8 mouse cellular contexts compared by ENCODE assay signal in the genomic region with DNA sequence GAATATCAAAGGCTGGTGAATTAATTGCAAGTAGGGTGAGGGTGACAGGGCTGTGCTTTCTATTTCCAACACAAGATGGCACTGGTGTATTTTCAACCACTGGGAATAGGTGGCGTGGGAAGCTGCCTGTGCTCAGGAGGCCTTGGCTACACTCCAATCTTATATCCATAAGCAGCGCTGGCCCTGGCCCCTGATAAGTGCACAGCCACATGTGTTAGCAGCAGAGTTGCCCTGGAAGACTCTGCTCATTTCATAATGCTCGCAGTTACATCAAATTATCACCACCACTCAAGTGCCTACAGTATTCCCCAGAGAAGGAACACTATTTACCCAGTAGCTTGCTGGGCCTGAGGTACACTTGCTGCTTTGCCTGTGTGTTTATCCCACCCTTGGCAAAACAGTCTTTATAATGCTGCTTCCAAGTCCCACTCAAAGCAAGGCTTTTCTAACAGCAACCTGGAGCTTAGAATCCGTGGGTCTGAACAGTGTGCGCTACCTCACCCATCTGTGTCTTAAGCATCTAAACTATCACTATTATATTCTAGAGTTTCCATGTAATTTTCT.
DNase-seq lines count a peak whose midpoint lies in the region; ATAC-seq and TF ChIP-seq lines count a peak whose summit lies in the region.

No protein-coding gene starts in this region.

- peak; percentile 90 for TF ChIP-seq CTCF in lung, embryonic 14.5 days (IDR thresholded peaks at IDR 0.05; ENCODE audit: low read depth)

- H3K27me3 ChIP-seq in lung, embryonic 14.5 days (ENCODE audit: insufficient read depth, low read length), result no peaks in the 10 kb centered on the region

- ATAC-seq in hematopoietic stem cell, adult 5-6 weeks (replicated peaks in 1 of 2; ENCODE audit: insufficient read depth in 1 of 2, low FRiP score in 2 of 2, low TSS enrichment in 1 of 2, low read depth in 1 of 2, poor library complexity in 2 of 2, severe bottlenecking in 2 of 2), result peak; percentile 78 to 80
- peak; percentile 96 for ATAC-seq in lung, embryonic 14.5 days (ENCODE audit: insufficient read depth)
- no peak for ATAC-seq in megakaryocyte, adult 5-6 weeks (ENCODE audit: poor library complexity, severe bottlenecking)

- DNase-seq in ES-E14 (ENCODE audit: low read depth, low spot score), result peak; percentile 43
- peak; percentile 61 for DNase-seq in brain, embryonic 18.5 days (ENCODE audit: low read depth, low spot score)
- DNase-seq in fibroblast of lung, adult 2 months (ENCODE audit: low read depth), result peak; percentile 22
- DNase-seq in layer of hippocampus, adult 8-10 months (ENCODE audit: low spot score in 2 of 2), result peak; percentile 46 to 75
- peak; percentile 92 for DNase-seq in lung, embryonic 14.5 days
- DNase-seq in retina, postnatal 7 days (ENCODE audit: low read depth, low spot score), result peak; percentile 64

- WGBS in lung, embryonic 14.5 days, result 32% methylated on average over 5 of the region's 5 CpGs

- no peak overlapping the region for H3K9ac ChIP-seq in ES-E14 (ENCODE audit: insufficient read depth, low read depth, low read length, poor library complexity, severe bottlenecking)
- H3K9ac ChIP-seq in lung, embryonic 14.5 days, result no peak overlapping the region

- no peak overlapping the region for H3K27ac ChIP-seq in ES-E14 (ENCODE audit: insufficient read depth, low read depth, low read length, poor library complexity, severe bottlenecking)
- no peak overlapping the region for H3K27ac ChIP-seq in lung, embryonic 14.5 days (ENCODE audit: low read depth)

- H3K9me3 ChIP-seq in ES-E14 (ENCODE audit: control insufficient read depth, insufficient read depth, low read depth, low read length), result no peaks in the 10 kb centered on the region
- no peaks in the 10 kb centered on the region for H3K9me3 ChIP-seq in lung, embryonic 14.5 days (ENCODE audit: low read depth, low read length)

- H3K36me3 ChIP-seq in ES-E14 (ENCODE audit: control insufficient read depth, insufficient read depth, low read length, poor library complexity, severe bottlenecking), result no peaks in the 10 kb centered on the region
- H3K36me3 ChIP-seq in lung, embryonic 14.5 days (ENCODE audit: insufficient read depth), result no peaks in the 10 kb centered on the region

- no peak overlapping the region for H3K4me3 ChIP-seq in ES-E14 (ENCODE audit: insufficient read depth in 1 of 2, low read depth in 1 of 2, low read length in 2 of 2, poor library complexity in 1 of 2, severe bottlenecking in 1 of 2)
- H3K4me3 ChIP-seq in lung, embryonic 14.5 days (ENCODE audit: low read depth, low read length), result no peak overlapping the region

- in situ Hi-C loops in ES-E14 (cut with MboI; ENCODE audit: low sequenced_read_pairs in 2 of 2, unreplicated experiment in 2 of 2), result loop anchor here (5.0 to 10.0 kb wide), 2 partner anchors 599 to 601 kb away; no protein-coding TSS in a partner anchor

- H3K4me2 ChIP-seq in lung, embryonic 14.5 days, result no peak overlapping the region

- H3K4me1 ChIP-seq in ES-E14 (ENCODE audit: control insufficient read depth in 2 of 2, insufficient read depth in 2 of 2, low read length in 2 of 2, poor library complexity in 1 of 2), result no peaks in the 10 kb centered on the region
- no peaks in the 10 kb centered on the region for H3K4me1 ChIP-seq in lung, embryonic 14.5 days (ENCODE audit: insufficient read depth)

TF ChIP-seq in ES-E14, 5 proteins besides CTCF, POLR2A, EP300 and RAD21:
- peak; percentile 97 for TF ChIP-seq ZC3H11A (IDR thresholded peaks at IDR 0.05; ENCODE audit: borderline replicate concordance, low read depth, low read length)
- TF ChIP-seq MAFK (IDR thresholded peaks at IDR 0.05; ENCODE audit: insufficient read depth, low read depth, low read length), result no peak
- TF ChIP-seq HCFC1 (IDR thresholded peaks at IDR 0.05; ENCODE audit: borderline replicate concordance, insufficient read depth, low read length), result no peak

Comparison
In these comparisons a context has a peak if more than half of its experiments do, and no peak if none do; other contexts are left out.
1. DNase-seq: peak in every context shown above with its lines; median percentile 92 in lung, embryonic 14.5 days; 64 in retina, postnatal 7 days; 61 in brain, embryonic 18.5 days; 60 in layer of hippocampus, adult 8-10 months; 43 in ES-E14; 22 in fibroblast of lung, adult 2 months.